Mouse (Mus musculus) bone marrow macrophage, adult 2 months (primary cell): ENCODE results near the gene Morc1.

Experiments
- CTCF ChIP-seq: IDR thresholded peaks from 2 replicates; pipeline ENCODE4 v1.5.1; 2012; ENCODE audit warnings: low read depth, mild to moderate bottlenecking, low read length, moderate library complexity
- POLR2A ChIP-seq: IDR thresholded peaks from 2 replicates; pipeline ENCODE4 v1.6.1; 2012; ENCODE audit warnings: mild to moderate bottlenecking, low read depth, low read length, borderline replicate concordance

GRCm38 (mm10) chr16:48405674-48406403, 25.2 kb upstream of the Morc1 start:
- no peak for TF ChIP-seq POLR2A
- TF ChIP-seq CTCF = no peak
